Mouse (Mus musculus) liver, embryonic 11.5 days (tissue): Measurements from ENCODE around the gene Shtn1. TPM values are rescaled to one million over a fixed set of nuclear protein-coding genes. Genes with fewer than 3 reads are reported as not detected.

Experiments used
- ATAC-seq: fragments of 200-750 bp; cut with Nextera tagmentation; replicated peaks from 2 replicates; pipeline ENCODE4 v1.8.0; 2017; ENCODE audit warnings: moderate number of reproducible peaks, mild to moderate bottlenecking, moderate TSS enrichment, moderate library complexity; ENCODE audit not compliant: low FRiP score
- DNase-seq: peaks from one replicate; pipeline ENCODE4 v3.0.0-alpha.2; 2017; ENCODE audit warnings: low spot score
- H3K27ac ChIP-seq: fragments of 300-500 bp; sonication (generic); 2 replicates; pipeline ENCODE4 v1.5.1; 2014; ENCODE audit warnings: mild to moderate bottlenecking, low read depth, low read length, control low read depth
- H3K27me3 ChIP-seq: fragments of 300-500 bp; sonication (generic); replicated peaks from 2 replicates; pipeline ENCODE4 v1.6.1; 2014; ENCODE audit warnings: low read length, mixed read lengths; ENCODE audit not compliant: control insufficient read depth, insufficient read depth
- H3K36me3 ChIP-seq: fragments of 300-500 bp; sonication (generic); 2 replicates; pipeline ENCODE4 v1.6.1; 2014; ENCODE audit warnings: mild to moderate bottlenecking, low read length, moderate library complexity, mixed read lengths; ENCODE audit not compliant: control insufficient read depth, insufficient read depth
- H3K4me1 ChIP-seq: fragments of 300-500 bp; sonication (generic); replicated peaks from 2 replicates; pipeline ENCODE4 v1.6.1; 2014; ENCODE audit warnings: low read length, mixed read lengths; ENCODE audit not compliant: control insufficient read depth, insufficient read depth
- H3K4me2 ChIP-seq: fragments of 300-500 bp; sonication (generic); 2 replicates; pipeline ENCODE4 v1.6.1; 2014; ENCODE audit warnings: mild to moderate bottlenecking, control low read depth, moderate library complexity
- H3K4me3 ChIP-seq: fragments of 300-500 bp; sonication (generic); 2 replicates; pipeline ENCODE4 v1.5.1; 2014; ENCODE audit warnings: low read depth, low read length, control low read depth
- H3K9ac ChIP-seq: fragments of 300-500 bp; sonication (generic); 2 replicates; pipeline ENCODE4 v1.6.1; 2014; ENCODE audit warnings: low read depth, low read length, control low read depth
- H3K9me3 ChIP-seq: fragments of 300-500 bp; sonication (generic); 2 replicates; pipeline ENCODE4 v1.6.1; 2016; ENCODE audit warnings: low read length, inconsistent platforms, mixed read lengths; ENCODE audit not compliant: control insufficient read depth
- WGBS: fragments of 180-500 bp; shearing (Covaris S2); extraction: QIAGEN DNeasy Blood & Tissue Kit; methylation state at CpG from one replicate; pipeline ENCODE4 v1.1.7; 2014; 5-methylcytosine and 5-hydroxymethylcytosine counted together
- polyA plus RNA-seq: library from polyadenylated mRNA; unstranded; fragments of >200 nt; fragmentation: Nextera tagmentation; extraction: Ambion mirVana; gene quantifications from 2 replicates; pipeline ENCODE4 v1.2.1, GENCODE M21; 2014

Gene Shtn1
- polyA plus RNA-seq, 1 experiment from 2014 or later: 1.0 TPM

- Histone ChIP-seq H3K36me3 (no peaks in the 10 kb centered on the region), H3K9me3 (no peaks in the 10 kb centered on the region), H3K4me1 (peaks cover 7% of the 10 kb centered on the region; the same call in 1 of the 2 replicates), H3K27me3 (no peaks in the 10 kb centered on the region), H3K9ac (peak within 1 kb of the TSS; percentile 81), H3K27ac (0 out of 2 replicates have a peak within 1 kb of the TSS, but pooled peaks have one; percentile 10), H3K4me3 (peak within 1 kb of the TSS; percentile 72), H3K4me2 (peak within 1 kb of the TSS; percentile 95)
- DNase-seq: peak; percentile 94
- peak; percentile 94 for ATAC-seq
- WGBS: under 1% methylated on average over 60 of the region's 65 CpGs
Measured at GRCm38 (mm10) chr19:58942841-58943828, 132.8 kb downstream of the Shtn1 start, which contains the start of the genes Eno4 and Hspa12a. Eno4 (plus strand) TSS chr19:58943425. Hspa12a (minus strand) TSS chr19:58943654.

- Histone ChIP-seq H3K9me3 (no peaks in the 10 kb centered on the region), H3K27me3 (peaks cover 26% of the 10 kb centered on the region), H3K4me2 (no peak overlapping the region), H3K4me3 (no peak overlapping the region), H3K27ac (no peak overlapping the region), H3K4me1 (no peaks in the 10 kb centered on the region), H3K9ac (no peak overlapping the region), H3K36me3 (no peaks in the 10 kb centered on the region)
- ATAC-seq (no peak), DNase-seq (no peak)
- WGBS: 30% methylated on average over 4 of the region's 4 CpGs
Measured at GRCm38 (mm10) chr19:58933062-58933461, 142.8 kb downstream of the Shtn1 start.

- H3K9ac ChIP-seq: no peak overlapping the region
- no peaks in the 10 kb centered on the region for H3K9me3 ChIP-seq
- peaks cover 26% of the 10 kb centered on the region for H3K27me3 ChIP-seq
- H3K4me3 ChIP-seq: no peak overlapping the region
- no peak for DNase-seq
- WGBS: 46% methylated on average over 16 of the region's 16 CpGs
- no peak overlapping the region for H3K4me2 ChIP-seq
- ATAC-seq: no peak
- H3K4me1 ChIP-seq: no peaks in the 10 kb centered on the region
- H3K27ac ChIP-seq: no peak overlapping the region
- H3K36me3 ChIP-seq: no peaks in the 10 kb centered on the region
Measured at GRCm38 (mm10) chr19:58931081-58931800, 144.7 kb downstream of the Shtn1 start.

Other genes starting within 250 kb of the Shtn1 start
- 0.25 and 0.49 TPM in 2 replicates for gene Eno4, start 132.7 kb downstream of the Shtn1 start, polyA plus RNA-seq
- gene Hspa12a, start 132.4 kb downstream of the Shtn1 start, polyA plus RNA-seq: 1.0 and 1.5 TPM in 2 replicates
- not detected in 2 replicates for gene Vax1, start 94.0 kb upstream of the Shtn1 start, polyA plus RNA-seq
- not detected in 2 replicates for gene Kcnk18, start 143.1 kb upstream of the Shtn1 start, polyA plus RNA-seq
- 9.6 and 10.1 TPM in 2 replicates for gene Slc18a2, start 184.8 kb upstream of the Shtn1 start, polyA plus RNA-seq
- gene Rps12-ps3, start 246.2 kb upstream of the Shtn1 start, polyA plus RNA-seq: 63.6 and 85.2 TPM in 2 replicates